Mouse (Mus musculus) left cerebral cortex, adult 8-10 months (tissue): ENCODE measurements around the gene Gsc2. TPM values are rescaled to one million over a fixed set of nuclear protein-coding genes. Genes with fewer than 3 reads are reported as not detected.
"Not testable (repeated sequence)": the region's sequence is repeated elsewhere in the genome, so short reads cannot be mapped to it uniquely, and the experiment has no call there.

Experiments
- DNase-seq, 2 experiments: peaks; one replicate each; pipeline ENCODE4 v3.0.0; 2022; ENCODE audit warnings: low spot score in 2 of 2
- total RNA-seq, 4 experiments: library from RNA; stranded (reverse); gene quantifications; 2 replicates each; pipeline ENCODE4 v1.2.4; 2022

Gene Gsc2
- total RNA-seq = under 1 TPM in 1 of 4 experiments, not detected in 3; 0.52 TPM

DNA sequence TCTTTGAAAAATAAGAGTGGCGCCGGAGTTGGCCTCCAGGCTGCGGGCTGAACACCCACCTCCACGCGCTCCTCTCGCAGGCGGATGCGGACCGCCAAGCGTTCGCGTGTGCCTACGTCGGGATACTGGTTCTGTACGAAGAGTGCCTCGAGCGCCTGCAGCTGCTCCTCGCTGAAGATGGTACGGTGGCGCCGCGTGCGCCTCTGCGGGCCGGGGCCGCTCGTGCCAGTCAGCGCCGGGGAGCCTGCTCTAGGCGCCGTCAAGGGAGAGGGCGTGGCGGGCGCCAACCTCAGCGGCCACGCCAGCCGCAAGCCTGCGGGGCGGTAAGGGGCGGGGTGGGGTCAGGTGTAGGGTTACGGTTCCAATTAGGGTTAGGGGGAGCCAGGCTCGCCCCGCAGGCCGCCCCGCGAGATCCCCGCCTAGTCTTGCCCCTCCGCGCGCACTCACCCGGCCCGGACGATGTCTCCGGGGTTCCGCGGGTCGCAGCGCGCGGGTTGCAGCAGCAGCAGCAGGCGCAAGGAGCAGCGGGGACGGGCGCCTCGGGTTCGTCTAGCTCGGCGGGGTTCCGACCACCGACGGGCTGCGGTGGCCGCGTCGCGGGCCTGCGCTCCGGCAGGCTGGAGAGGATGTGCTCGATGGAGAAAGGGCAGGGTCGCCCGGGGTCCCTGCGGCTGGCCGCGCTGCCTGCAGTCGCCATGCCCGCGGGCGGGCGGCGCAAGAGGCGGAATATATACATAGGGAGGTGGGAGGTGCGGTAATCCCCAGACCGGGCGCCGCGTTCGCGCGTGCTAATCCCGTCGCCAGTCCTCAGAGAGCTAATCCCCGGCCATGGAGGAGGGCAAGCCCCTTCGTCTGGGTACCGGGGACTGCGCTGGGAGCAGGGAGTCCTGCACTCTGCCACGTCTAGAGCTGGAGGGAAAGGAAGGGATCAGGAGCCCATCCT is at the start of gene Gsc2:
Gene Gsc2, minus strand, starts transcription at position 753 of the 943 bp plus-strand sequence.
- DNase-seq = no peak

DNA sequence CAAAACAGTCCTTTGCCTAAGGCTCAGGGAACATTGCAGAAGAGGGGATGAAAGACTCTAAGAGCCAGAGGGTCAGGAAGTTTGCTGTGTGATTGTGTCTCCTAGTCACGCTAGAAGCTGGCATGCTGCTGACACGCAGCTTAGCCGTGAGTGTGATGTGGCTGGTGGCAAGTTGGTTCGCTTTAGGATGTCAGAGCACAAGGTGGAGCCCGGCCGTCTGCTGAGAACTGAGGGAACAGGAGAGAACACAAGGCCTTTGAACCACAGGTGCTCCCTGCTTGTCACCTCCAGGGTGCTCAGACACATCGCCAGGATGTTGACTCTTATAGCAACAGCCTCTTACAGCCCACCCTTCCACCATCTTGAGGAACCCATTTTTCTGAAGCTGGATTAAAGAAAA is 47.2 kb upstream of the Gsc2 start:
- DNase-seq = no peak

DNA sequence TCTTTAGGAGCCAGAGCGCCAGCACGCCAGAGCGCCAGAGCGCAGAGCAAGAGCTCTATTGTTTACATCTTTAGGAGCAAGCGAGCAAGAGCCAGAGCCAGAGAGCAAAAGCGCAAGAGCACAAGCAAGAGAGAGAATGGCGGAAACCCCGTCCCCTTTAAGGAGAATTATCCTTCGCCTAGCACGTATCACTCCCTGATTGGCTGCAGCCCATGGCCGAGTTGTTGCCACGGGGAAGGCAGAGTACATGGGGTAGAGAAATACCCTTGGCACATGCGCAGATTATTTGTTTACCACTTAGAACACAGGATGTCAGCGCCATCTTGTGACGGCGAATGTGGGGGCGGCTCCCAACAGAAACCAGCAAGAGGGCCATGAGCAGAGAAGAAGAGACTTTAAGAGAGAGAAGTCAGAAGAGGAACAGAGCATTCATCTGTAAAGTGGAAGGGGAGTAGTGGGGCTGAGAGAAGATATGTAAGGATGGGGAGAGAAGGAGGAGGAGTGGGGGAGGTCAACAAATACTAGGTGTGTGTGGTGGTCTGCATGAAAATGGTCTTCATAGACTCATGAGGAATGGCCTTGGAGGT is 41.3 kb upstream of the Gsc2 start:
- not testable (repeated sequence) for DNase-seq

DNA sequence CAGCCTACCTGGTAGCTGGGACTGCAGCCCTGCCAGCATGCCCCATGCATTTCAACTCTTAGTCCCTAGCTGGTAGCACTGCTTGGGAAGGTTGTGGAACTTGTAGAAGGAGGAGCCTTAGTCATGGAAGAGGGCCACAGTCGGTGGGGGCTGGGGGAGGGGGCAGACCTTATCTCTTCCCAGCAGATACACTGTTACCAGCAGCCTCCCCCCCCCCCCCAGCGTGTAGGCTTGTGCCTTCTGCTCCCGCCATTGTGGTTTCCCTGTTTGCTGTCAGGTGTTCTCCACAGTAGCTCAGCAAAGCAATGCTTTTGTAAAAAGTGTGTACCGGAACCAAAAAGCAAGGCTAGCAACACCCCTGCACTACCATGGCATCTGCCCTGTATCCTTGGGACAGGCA is 36.8 kb upstream of the Gsc2 start:
- no peak for DNase-seq

DNA sequence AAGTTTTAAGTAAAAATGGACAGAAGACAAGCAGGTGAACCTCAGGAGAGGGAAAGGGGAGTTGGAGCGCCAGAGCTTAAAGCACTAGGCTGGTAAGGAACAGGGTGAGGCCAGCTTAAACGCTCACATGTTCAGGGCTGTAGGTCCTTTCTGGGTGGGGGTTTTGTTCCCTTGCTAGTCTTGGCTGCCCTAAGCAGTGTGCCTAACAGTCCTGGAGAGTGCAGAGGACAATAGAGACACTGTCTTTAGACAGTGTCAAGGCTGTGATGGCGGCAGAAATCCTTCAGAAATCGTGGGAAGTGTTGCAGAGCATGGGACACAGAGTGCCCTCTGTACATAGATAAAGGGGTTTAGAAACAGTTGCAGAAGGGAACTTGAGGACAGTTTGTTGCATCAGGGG is 35.2 kb upstream of the Gsc2 start:
- DNase-seq = no peak

DNA sequence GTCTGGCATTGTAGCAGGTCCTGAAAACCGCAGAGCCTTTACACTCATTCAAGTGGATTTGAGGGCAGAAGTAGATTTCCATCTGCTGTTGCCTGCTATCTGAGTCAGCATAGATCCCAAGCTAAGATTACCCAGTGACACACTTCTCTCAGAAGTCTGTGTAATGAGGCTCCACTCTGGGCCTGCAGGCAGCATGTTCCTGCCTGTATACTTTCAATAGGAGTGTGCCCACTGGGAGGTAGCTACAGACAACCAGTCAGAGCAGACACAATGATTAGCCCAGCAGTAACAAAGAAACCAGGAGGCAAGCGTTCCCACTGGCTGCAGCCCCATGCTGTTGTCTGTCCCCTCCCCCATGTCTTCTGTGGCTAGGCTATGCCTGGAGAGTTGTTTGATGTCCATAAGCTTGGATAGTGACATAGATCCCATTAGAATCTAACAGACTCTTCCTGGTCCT is 34.6 kb upstream of the Gsc2 start:
- DNase-seq = no peak

DNA sequence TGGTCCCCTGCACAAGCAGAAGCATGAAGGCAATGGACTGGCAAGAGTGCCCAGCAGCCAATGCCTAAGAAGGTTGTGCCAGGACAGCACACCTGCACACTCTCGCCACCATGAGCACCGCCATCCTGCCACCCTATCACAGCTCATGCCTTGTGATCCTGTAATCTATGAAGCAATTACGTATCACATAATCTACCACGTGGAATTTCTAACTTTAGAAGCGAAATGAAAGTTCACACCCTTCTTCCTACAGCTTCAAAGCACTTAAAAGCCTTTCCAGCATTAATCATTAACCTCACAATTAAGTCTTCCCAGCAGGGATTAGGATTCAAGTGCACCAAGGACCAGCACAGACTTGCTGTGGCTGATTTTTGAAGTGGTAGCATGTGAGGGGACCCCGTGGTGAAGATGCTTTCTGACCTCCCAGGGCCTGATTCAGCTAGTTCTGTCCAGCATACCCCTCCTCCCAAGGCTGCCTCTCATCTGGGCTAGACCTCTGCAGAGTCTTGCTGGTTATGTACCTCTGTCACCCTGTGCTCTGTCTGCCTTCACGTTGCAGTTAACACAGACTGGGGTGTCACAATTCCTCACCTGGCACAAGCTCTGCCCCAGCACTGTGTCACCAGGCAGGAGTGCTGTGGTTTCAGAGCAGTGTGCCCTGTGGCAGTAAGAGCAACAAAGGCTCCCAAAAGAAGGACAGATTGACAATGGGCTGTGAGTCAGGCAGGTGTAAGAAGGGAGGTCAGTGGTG is 30.4 kb upstream of the Gsc2 start:
- DNase-seq = no peak

DNA sequence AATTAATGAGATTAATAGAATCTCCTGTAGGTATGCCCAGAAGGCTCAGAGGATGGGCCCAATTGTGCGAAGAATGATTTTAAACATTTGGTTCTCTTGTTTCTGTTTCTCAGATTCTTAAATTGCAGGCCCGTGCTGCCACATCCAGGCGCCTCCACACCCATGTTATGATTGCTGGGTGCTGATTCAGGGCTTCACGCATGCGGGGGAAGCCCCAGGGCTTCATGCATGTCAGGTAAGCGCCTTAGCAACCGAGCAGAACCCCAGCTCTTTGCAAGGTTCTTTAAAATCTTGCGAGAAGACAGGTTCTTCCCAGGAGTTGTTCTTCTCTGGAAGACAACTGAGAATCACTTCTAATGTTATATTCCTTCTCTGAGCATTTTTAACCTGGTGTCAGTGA is 28.6 kb upstream of the Gsc2 start:
- DNase-seq = no peak

DNA sequence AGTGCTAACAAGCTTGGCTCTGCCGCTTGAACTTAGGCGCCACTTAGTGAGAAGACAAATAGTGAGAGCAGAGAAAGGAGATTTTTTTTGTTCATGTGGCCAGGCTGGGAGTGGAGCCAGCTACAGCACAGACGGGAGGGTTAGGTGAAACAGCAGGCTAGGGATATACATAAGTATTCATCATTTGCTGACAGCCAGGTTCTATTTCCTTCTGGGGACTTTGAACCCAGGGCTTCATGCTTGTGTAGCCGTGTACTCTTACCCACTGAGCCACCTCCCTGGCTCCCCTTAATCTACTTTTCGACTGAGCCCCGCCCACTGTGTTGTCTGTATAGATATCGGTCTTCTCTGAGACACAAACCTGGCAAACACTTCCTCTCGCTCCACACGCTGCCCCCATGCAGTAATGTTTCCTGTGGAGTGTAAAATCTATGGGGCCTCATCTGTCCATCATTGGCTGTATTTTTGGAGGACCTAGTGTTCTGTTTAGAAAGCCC is 24.4 kb upstream of the Gsc2 start:
- DNase-seq = no peak

DNA sequence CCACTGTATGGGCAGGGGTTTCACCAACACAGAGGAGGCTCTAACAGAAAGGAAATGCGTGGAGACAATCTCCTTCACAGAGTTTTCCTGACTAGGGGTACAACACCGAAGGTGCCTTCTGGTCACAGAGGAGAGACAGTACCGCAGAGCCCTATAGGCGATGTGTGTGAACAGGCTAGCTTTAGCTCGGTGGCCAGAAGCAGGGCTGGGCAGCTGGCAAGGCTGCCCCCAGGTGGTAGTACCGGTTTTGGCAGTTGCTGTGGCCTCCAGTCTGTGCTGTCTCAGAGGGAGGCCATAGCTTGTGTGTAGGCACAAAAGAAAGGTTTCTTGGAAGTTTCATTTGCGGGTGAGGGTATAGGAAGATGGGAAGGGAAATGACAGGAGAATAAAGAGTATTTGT is 24.0 kb upstream of the Gsc2 start:
- no peak for DNase-seq

DNA sequence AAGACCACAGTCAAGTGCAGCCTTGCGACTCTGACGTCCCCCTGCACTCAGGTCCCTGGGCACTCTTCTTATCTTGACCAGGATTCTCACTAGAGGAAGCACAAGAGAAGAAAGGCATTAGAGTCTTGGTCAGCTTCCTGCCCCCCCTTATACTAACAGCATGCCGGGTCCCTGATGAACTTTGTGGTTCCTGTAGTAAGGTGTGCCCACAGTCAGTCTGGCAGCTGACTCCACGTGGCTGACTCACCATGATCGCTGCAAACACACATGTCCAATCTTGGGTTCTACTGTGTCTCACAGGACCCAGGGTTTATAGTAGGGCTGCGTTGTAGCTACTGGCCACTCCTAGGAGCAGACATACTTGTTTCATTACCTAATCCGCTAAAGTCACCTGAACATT is 23.3 kb upstream of the Gsc2 start:
- no peak for DNase-seq

DNA sequence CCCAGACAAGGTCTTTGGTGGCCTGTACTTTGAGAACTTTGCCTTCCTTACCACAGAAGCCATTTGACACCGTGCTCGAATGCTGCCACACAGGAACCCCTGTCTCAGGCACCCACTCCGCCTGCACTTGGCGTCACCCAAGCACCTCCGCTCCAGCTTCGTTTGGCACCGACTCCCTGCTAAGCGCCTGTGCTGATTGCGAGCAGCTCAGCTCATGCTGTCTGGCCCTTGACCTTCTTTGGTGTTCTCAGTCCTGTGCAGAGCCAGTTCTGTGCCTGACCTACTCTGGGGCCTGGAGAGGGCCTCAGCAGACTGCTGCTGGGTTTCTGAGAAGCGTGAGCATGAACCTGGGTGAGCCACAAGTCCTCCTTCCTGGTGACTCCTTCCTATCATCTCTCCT is 21.9 kb upstream of the Gsc2 start:
- DNase-seq = no peak

DNA sequence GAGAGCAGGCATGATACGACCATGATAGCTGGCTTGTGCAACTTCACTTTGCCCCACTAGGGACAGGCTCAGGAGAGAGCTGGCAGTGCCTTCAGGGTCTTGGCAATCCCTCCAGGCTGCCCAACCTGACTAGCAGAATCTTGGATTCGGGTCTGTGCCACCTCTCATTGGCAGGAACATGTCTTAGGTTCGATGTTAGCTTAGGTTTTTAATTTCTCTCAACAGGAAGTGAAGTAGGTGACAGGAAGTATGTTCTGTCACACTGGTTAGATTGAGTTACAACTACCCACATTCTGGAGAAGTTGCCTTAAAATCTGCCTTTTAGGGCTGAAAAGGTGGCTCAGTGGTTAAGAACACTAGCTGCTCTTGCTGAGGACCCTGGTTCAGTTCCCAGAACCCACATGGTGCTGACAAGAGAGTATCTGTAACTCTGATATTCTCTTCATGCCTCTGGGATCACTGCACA is 19.6 kb upstream of the Gsc2 start:
- DNase-seq = no peak

DNA sequence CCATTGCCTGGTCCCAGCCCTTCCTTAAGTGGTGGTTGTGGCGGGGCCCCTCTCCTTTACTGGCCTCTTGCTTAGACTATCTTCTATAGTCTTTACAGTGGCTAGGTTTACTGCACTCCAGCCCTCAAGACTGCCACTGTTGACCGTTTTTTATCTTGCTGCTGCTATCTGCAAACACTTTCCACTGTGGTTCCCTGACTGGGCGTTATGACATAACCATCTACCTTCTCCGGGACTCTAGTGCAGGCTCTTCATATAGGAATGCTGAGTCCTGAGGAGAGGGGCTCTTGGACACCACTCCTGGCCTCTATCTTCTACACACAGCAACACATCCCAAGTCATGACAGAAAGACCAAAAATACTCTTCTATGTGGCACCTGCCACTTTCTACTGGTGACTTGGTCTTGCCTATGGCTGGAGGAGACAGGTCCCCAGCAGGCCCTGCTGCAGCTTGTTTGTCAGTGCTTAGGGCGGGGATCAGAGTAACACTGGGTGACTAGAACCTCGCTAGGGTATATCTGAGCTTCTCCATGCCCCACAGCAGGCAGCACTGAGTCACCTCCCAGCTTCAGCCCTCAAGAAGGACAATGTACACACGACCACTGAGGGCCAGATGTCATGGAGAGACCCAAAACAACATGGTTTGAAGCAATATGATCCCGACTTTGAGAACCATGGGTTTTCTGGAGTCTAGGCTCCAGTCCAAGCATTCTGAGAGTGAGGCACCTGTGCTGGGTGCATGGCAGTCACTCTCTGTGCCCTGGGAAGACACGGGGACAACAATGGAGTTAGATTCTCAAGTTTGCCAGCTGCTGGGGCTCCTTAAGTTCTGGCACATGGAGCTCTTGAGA is 19.0 kb upstream of the Gsc2 start:
- DNase-seq = no peak

DNA sequence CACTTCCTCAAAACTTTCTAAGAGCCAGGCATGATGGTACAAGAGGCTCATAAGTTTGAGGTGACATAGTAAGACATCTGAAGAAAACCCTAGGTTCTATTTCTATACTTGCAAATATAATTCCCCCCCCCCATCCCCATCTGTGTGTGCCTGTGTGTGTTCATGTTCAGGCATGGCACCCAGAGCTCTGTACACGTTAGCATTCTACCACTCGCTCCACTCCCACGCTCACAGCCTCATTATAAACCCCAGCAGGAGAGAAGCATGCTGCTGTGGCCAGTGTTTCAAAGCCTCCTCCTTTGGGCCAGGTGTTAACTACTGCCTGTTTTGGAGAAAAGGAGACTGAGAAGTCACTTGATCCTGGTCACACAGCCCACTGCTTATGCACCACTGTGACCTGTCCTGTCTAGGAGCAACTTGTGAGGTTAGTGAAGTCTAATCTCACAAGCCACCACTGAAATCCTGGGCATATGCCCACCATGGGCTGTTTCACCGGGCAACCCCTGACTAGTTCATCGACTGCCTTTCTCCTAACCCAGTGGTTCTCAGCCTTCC is 17.1 kb upstream of the Gsc2 start:
- no peak for DNase-seq

DNA sequence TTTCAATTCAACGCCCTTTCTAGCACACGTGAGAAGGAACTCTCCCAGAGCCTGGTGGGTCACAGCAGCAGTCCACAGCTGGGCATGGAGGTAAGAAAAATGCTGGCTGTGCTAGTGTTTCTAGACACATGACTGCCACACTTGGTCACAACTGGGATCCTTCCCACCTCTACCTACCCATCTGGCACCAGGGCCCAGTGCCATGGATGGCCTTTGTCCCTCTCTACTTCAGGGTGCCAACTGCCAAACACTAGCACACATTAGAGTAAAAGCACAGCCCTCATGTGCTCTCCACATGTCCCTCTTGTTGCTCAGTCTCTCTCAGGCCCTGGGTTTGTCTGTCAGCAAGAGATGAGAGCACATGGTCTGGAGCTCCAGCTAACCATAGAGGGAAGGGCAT is 14.8 kb upstream of the Gsc2 start:
- DNase-seq = no peak

DNA sequence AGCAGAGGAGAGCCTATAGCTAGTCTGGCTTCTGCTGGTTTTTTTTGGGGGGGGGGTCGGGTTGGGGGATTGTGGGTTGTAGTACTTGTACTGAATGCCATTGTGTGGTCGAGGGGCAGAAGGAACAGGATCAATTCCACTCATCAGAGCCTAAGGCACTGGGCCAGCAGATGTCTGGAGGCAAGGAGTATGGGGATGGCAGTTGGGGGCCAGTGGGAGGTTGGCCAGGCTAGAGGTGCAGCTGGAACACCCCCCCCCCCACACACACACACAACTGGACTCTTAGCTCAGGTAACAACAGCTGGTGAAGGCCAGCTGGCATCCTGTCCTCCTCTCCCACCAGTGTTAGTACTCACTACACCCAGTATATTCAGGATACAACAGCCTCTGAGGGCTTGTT is 14.4 kb upstream of the Gsc2 start:
- DNase-seq = no peak

DNA sequence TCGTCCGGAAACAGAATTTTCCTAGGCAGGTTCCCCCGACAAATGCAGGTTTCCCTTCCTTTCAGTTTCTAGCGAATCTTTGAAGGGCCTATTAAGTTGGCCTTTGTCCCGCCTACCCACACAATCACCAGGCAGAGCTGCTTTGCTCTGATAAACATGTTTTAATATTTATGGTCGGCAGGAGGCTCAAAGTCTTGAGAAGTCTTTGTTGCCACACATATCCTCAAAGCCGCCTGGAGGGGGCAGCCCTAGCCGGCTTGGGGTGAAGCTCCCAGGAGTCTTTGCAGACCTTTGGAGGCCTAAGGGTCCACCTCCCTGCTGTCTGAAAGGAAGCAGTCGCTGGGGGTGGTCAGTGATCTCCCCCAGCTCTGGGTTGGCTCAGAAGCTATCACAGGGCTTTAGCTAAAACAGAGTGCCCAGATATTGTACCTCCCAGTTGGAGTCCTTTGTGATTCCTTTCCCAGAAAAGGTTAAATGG is 13.8 kb upstream of the Gsc2 start:
- peak in 1 of 2 experiments; percentile 39 for DNase-seq

DNA sequence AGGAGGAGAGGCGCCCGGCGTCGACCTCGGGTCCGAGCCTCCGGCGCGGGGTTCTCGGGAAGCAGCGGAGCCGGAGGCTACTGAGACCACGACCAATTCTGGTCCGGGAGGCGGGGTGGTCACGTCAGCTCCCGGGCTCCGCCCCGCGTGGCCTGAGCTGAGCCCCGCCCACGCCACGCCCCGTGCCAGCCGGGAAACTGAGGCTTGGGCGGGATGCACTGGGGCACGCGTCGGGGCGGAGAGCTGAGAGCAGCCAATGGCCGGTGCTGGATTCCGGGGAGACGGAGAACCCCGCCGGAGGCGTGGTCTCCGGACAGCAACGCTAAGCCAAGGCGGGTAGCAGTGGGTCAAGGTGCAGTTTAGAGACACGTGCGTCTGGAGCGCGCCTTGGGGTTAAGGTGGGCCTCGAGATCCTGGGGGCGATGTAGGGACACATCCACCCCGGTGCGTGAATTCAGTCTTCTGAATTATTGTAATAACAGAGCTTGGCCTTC is 13.3 kb upstream of the Gsc2 start, which contains the start of gene Slc25a1:
Gene Slc25a1, minus strand, starts transcription at position 133 of the 494 bp plus-strand sequence.
- DNase-seq = peak; percentile 66 to 89
